Mouse (Mus musculus) bone marrow, adult 2 months (tissue): ENCODE measurements around the gene Izumo1r.

Experiments
- CTCF ChIP-seq: fragments of 200-500 bp; IDR thresholded peaks from 2 replicates; pipeline ENCODE4 v1.5.1; 2011; ENCODE audit warnings: low read length, control low read depth; ENCODE audit not compliant: control insufficient read depth, insufficient read depth
- POLR2A ChIP-seq: fragments of 200-500 bp; IDR thresholded peaks from 2 replicates; pipeline ENCODE4 v1.6.1; 2011; ENCODE audit warnings: low read depth, mild to moderate bottlenecking, control low read depth, low read length, borderline replicate concordance; ENCODE audit not compliant: control insufficient read depth

DNA sequence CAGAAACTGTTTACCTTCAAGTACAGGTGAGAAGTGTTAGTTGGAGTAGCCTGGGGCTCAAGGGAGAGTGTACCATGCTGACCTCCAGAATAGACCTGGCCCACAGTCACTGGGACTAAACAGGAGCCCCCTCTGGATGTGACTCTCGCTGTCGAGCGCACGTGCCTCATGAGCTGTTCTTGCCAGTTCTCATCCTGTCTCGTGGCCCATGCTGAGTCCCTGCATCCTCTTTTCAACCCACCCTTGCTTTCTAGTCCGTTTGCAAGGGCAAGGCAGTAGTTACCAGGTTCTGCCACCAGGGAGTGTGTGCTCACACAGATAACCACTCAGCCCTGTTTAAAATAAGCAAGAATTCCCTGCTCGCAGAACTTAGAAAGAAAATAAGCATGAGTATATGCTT is 36.8 kb downstream of the Izumo1r start:
- peak; percentile 59 for TF ChIP-seq CTCF
- no peak for TF ChIP-seq POLR2A
